Mouse (Mus musculus) stomach, postnatal 0 days (tissue): Measurements from ENCODE around the gene Pcyt2.

ENCODE experiments used
- CTCF ChIP-seq: IDR thresholded peaks from 2 replicates; pipeline ENCODE4 v1.5.1; 2016; ENCODE audit warnings: antibody characterized with exemption, low read depth, mild to moderate bottlenecking, moderate library complexity
- EP300 ChIP-seq: optimal IDR thresholded peaks from 2 replicates; pipeline ENCODE3; 2016; ENCODE audit warnings: antibody characterized with exemption

- TF ChIP-seq CTCF: no peak
- no peak for TF ChIP-seq EP300
These were observed 11.0 kb upstream of the Pcyt2 start for GRCm38 (mm10) chr11:120628601-120629340.
